Mouse (Mus musculus) spleen, adult 12 weeks (tissue): Measurements from ENCODE around the gene Gfap.
A peak's percentile ranks its signal among the peaks of the same experiment; 100 is the strongest.

Experiments
- DNase-seq: peaks from one replicate; pipeline ENCODE4 v3.0.0; 2022; ENCODE audit warnings: low spot score

Gfap gene

DNA sequence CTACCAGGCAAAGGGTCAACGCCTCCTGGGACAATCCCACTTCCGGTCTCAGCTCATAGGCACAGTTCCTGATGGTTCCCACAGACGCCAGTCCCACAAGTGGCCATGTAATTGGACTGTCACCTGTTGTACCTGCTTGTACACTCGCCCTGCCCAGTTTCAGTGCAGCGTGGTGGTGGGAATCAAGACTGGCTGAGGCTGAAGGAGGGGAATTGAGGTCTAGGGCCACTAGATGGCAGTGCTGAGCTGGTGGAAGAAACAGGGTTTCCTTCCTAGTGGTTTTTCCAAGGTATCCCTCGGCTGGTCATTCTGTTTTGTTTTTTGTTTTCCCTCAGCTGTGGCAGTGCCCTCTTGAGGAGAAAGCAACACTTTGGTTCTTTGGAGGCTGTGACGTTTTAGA lies at the start of gene Gfap:
Gene Gfap, minus strand, starts transcription at position 150 of the 400 bp plus-strand sequence.
- DNase-seq, result peak; percentile 58

DNA sequence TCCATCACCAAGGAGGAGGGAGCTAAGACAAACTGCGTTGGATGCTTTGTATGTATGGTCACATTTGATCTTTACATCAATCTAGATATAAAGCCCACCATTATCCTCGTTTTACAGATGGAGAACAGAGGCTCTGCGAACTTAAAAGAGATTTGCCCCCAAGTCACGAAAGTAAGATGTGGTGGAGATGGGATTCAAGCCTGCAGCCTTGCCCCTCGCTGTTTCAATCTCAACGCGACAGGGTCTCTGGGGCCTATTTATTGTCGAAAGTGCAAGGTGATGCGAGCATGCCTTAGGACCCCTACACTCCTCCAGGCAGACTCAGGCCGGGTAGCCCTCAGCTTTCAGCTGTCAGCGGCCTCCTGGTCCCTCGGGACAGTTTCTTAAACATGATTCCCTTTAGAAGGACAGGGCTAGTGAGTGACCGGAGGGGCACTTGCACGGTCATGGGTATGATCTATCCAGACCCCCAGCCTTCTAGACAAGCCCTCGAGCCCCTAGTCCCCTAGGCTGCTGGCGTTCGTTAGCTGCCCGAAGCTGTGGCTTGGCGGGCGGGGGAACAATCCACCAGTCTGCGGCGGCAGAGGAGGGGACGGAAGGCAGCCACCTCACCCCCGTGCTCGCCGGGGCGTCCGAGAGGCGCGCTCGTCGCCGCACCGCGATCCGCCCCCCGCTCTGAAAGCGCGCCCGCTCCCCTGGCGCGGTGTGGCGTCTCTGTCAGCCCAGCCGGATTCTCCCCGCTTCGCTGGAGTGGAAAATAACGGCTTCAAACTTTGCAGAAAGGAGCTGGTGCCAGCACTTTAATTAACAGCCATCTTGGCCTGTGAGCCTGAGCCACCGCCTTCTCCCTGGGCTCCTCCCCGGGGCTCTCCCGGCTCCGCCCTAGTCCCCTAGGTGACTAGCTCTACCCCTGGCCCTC lies 47.6 kb upstream of the Gfap start:
- DNase-seq, result no peak

DNA sequence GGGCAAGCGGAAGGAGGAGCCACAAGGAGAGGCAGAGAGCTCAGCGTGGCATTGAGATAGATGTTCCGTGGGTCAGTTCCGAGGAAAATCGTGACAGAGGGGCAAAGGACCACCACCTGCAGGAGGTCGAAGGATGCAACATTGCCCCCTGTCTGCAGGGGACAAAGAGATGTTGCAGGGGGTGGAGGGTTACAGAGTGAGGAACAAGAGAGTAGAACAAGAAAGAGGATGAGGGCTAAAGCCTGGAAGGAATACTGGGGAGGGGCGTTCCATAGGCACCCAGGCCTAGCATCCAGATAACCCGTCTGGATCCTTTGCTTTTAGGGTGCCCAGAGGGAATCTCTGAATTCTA lies 46.3 kb upstream of the Gfap start:
- DNase-seq, result no peak

DNA sequence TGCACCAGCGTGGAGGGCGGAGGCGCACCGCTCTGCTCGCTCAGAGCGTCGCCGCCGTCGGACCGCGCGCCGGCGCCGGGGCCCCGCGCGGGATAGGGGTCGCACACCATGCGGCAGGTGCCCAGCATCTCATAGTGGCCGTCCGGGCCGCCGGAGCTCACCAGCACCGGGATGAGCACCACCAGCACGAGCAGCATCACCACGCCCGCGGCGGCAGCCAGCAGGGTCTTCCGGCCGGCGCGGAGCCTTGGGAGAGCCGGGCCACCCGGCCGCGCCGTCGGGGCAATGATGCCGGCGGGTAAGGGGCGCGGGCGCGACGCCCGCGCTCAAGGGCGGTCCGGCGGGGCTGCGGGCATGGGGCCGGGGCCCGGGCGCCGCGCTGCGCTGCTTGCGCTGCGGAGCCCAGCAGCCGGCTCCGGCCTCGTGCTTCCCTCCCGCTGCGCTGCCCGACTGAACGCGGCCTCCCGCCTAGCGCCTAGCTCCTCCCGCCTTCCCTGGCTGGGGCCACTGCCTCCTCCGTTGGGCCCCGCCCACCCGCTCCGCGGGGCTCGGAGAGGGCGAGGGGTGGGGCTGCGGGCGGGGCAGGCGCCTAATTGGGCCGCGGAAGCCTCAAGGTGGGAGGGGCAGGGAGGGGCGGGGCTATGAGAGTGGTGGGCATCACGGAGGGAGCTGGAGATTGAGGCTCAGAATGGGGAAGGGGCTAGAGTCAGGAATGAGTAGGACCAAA lies 45.7 kb upstream of the Gfap start, which contains the start of gene C1ql1:
Gene C1ql1, minus strand, starts transcription at position 424 of the 727 bp plus-strand sequence.
- DNase-seq, result peak; percentile 56

DNA sequence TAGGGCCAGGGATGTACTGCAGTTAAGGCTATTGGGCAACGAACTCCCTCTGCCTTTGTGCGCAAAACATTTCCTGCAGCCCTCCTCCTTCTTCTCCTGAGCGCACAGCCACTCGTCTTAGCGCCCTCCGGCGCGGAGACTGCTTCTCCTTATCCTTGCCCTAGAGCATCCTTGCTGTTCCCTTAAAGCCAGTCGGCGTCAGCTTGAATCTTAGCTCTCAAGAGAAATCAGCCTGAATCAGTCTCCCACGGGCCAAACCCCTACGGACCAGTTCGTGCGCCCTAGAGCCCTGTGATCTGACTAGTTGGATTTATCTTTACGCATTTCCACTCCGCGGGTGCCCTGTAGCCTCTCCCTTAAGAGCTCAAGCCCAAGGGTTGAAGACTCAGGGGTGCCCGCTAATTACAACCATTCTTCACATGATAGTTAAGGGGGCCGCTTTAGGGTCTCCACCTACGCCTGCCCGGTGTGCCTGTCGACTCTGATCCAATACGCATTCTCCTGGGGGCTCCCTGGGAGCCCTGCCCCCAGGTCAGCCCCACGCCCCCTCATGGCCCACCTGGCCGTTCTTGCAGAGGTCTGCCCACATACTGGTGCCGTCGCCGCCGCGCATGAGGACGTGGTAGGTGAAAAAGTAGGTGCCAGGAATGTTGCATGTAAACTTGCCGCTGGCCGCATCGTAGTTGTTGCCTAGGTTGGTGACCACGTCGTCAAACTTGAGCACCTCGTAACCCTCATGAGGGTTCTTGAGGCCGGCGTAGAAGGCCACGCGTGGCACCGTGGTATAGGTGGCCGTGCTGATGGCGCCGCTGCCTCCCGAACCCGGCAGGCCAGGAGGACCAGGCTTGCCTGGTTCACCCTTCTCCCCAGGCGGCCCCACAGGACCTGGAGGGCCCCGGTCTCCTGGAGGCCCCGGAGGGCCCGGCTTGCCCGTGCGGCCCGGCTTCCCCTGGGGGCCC lies 44.9 kb upstream of the Gfap start:
- no peak for DNase-seq

DNA sequence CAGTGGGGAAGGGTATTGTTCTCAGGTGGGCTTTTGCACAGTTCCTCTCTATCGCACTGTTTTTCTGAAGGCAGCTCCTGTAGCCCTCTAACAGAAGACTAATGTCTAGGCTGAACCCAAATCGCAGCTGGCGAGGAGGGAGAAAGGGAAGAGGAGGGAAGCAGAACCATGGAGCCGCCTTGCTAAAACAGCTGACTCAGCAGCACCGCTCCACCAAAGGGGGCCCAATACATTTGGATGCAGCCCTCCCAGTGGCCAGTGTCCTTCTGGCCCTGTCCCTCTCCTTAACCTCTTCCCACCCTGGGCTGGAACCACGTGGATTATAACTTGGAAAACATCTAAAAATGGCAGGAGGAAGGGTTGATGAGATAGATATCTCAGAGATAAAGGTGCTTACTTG lies 40.5 kb upstream of the Gfap start:
- no peak for DNase-seq

DNA sequence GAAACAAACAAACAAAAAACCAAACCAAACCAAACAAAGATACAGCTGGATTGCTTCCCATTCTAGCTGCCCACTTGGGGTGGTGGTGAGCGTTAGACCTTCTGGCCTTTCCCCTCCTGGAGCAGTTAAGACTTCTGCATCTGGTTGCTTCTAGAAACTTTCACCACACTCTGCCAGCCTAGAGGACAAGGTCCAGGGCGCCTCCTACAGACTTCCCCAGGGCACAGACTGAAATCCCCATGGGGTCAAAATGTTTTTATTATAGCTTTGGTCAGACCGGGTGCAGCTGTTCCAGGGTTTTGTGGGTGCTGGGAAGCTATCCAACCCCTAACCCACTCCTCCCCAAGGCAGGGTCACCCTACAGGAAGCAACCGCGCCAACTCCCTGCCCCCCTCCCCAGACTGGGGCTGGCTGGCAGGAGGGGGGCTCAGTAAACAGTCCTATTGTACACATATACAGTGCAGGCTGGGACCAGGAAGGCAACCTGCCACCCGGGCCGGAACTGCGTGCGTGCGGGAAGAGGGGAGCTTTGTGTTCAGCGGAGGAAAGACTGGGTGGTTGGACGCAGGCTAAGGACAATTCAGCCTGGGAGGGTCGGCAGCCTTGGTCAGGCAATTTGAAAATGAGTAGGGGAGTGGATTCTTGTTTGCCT lies 38.4 kb upstream of the Gfap start:
- no peak for DNase-seq

DNA sequence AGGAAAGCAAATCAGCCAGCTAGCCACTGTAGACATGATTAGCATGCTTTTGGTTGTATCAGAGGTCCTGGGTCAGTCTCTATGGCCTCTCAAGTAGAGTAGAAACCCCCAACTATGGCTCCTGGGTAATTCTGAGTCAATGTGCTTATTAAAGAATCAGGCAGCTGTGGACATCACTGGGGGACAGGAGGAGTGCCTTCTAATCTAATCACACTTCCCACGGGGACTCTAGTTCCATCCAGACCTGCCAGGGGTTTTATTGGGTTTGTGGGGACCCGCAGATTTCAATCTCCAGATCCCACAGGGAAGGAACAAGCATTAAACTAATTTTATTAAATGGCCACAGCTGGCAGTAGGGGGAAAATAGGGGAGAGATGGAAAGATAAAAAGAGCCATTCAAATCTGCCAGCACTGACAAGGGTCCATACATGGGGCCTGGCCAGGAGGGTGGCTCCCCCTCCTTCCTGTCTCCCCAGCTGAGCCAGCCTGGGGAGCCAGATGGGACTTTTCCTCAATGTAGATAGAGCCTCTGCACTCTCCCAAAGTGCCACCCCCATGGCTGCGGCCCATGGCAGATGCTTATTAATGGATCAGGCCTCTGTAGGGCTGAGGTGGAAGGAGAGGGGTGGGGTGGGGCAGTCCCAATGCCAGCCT lies 36.9 kb upstream of the Gfap start:
- DNase-seq, result no peak

DNA sequence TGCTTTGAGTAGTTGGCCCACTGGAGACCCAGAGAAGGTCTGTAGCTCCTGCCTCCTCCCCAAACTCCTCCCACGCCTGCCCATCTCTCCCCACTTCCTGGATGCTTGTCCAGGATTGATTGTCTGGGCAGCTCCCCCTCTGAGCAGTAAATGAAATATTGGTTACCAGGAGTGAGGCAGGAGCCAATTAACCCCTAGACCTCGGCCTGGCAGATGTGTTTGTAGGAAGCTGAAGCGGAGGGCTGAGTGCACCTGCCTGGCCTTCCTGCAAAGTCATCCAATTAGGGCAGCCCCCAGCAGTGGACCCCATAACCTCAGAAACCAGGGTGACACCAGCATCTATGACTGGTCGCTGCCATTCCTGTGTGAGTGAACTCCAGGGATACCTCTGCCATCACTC lies 35.6 kb upstream of the Gfap start:
- DNase-seq, result no peak

DNA sequence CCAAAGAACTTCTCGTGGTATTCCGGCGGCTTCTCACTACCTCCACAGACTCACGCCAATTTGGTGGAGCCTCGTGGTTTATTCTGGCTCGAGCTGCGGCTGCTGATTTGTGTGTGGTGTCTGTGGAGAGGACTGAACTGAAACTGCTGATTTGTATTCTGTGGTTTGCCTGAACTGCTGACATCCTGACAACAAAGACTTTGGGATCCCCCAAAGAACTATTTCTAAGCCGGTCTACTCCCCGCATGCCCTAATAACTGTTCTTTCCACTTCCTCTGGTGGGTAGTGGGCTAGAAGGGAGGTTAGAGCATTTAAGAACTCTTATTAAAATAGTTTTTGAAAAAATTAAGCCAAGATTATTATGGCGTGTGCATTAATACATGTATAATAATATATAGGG lies 30.0 kb upstream of the Gfap start:
- DNase-seq, result no peak

DNA sequence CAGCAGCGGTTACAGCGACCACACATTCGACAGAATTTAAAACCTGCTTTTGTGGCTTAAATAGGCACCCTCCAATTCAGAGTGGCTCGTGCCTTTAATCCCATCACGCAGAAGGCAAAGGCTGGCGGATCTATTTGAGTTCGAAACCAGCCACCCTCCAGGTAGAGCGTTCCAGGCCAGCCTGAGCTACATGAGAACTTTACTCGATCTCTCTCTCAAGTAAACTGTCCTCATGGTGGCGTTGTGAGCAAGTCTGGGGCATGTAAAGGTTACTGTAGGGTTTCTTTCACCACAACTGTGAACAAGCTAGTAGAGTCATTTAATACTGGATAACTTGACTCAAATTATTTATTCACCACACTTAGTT lies 24.6 kb upstream of the Gfap start:
- no peak for DNase-seq

DNA sequence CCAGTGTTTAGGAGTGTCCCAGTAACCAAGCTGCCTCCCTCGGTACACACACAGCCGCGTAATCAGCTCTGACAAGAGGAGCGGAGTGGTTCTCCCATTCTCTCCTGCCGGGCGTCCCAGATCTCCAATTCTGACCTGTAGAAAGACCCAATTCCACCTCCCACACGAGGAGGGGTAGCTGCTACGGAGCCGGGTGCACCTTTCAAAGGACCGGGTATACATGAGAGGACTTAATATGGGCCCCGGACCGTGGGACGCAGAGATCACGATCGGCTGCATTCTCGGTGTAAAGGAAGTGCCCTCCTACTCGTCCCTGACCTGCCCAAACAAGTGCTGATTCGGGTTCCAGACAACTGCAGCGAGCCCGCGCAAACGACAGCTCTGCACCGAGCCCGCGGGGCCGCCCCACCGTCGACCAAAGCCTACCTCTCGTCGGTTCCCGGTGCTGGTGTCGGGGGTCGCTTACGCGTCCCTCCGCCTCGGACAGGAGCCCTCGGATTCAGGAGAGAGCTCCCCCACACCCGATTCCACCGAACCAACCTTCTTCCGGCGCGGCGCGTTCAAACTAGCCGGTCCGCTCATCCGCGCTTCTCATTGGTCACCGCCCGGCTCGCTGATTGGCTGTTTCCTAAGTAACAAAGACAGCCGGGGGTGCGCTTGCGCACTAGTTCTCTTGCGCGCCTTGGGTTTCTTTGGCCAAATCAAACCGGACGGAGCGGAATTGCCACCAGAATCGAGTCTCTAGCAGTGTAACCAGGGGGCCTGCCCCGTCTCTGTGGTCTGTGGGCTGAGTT lies 24.0 kb upstream of the Gfap start, which contains the start of gene Kif18b:
Gene Kif18b, minus strand, starts transcription at position 568 of the 794 bp plus-strand sequence.
- DNase-seq, result peak; percentile 88

DNA sequence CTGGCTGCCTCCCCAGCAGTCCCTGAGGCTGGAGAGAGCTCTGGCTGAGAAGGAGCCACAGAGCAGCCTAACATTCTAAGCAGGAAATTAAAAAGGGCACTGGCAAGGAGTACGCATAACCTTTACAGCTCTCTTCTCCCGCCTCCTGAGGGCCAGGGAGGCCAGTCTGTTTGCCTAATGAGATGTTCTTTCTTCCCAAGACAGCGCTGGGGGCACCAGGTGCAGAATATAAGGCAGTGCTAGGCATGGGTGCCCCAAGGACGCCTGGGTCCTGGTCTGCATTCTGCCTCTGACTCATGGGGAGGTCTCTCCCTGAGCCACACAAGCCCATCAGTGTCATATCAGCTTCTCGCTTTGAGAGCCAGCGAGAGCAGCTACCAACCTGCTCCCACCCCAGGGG lies 20.8 kb upstream of the Gfap start:
- DNase-seq, result no peak

DNA sequence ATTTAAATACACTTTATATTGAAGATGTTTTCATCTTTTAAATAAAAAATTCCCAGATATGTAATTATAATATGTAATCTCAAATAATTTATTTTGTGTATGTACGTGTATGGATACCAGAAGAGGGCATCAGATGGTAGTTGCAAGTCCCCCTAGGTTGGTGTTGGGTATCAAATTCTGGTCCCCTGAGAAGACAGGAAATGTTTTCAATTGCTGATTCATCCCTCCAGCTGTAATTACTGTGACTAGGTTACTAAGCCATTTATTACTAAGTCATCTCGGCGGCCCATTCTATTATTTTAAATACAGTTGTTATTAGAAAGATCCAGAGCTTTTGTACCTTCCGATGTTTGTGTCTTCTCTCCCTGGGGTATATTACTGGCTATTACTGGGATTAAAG lies 17.4 kb upstream of the Gfap start:
- no peak for DNase-seq

DNA sequence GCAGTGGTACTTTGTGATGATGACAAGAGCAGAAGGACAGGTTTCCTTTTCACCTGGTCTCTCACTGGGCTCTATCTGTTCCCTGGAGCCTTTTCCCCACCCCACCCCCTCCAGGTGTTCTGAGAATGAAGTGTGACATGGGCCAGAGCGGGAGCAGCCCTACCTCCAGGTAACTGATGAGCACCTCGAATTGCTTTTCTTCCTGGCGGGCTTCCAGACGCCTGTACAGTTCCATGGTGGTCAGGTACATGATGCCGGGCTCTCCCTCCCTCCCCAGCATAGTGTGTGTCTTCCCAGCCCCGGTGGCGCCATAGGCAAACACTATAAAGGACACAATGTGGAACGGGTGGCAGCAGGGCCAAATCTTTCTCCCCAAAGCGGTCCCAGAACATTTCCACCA lies 14.7 kb upstream of the Gfap start:
- no peak for DNase-seq

DNA sequence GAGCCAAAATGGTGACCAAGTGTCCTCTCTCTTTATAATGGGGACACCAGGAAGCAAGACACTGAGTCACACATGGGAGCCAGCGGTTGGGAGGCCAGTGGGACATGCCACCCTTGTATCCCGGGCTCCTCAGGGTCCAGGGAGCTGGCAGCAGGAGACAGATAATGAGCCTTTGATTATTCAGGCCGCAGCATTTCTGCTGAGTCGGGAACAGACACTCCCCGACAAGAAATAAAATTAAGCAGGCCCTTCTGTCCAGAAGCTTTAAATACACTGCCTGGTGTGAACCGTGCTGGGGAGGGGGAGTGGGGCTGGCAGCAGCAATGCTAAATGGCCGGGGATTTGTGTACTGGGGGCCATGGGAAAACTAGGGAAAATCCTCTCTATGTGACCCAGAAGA lies 10.7 kb upstream of the Gfap start:
- DNase-seq, result no peak

DNA sequence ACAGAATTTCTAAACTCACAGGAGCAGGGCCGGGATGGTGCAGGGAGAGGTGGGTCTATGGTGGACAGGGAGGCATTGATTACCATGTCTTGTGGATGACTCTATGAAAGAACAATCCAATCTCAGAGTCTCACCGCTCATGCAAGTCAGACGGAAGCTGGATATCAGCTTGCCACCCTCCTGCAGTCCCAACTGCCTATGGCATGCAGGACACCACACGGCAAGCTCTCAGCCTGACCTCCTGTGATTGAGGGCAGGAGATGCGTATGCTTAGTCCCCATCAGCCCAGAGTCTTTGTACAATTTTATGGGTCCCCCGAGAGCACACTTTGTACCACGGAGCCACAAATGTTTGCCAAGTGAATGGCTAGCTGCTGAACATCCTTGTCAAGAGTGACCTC lies 2.9 kb upstream of the Gfap start:
- DNase-seq, result no peak

DNA sequence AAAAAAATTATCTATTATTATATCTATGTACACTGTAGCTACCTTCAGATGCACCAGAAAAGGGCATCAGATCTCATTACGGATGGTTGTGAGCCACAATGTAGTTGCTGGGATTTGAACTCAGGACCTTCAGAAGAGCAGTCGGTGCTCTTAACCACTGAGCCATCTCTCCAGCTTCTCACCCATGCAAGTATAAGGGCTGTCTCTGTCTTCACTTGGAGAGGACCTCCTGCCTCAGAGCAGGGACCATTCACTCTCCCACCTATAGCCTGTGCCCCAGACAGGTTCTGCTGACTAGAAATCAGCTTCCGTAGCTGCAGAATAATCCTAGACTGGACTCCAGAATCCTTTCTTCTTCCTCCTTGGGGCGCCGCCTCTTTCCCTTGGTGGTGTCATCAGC lies 1.4 kb upstream of the Gfap start:
- DNase-seq, result no peak

DNA sequence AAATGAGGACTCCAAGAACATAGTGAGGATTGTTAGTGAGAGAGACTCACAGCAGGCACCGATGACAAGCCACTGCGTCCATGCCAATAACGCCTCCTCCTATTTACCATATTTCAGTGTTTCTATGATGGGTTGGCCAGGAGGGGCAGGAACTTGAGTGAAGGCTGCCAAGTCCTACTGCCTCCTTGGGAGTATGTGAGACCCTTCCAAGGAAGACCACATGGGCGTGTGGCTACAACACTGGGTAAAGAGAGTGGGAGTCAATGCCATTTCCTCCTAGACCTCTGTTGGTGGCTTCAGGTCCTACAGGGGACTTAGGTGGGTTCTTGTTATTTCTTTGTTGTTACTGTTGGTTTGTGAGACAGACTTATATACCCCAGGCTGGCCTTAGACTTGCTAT lies 487 bp upstream of the Gfap start:
- no peak for DNase-seq

DNA sequence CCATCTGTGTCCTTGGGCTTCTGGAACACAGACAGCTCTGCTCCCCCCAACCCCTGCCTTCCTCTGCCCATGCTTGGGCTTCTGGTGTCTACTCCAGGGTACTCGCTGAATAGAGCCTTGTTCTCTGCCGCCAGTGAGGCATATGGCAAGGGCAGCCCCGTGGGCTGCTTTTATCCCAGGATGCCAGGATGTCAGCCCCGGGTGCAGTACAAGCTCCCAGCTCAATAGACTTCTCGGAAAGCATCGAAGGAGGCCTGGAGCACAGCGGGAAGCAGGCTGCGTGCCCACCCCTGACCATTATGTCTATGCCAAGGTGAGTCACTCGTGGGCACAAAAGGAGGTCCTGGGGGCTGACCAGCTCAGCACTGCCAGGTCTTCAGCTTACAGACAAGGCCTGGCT lies 2.3 kb downstream of the Gfap start:
- DNase-seq, result no peak
